Mouse (Mus musculus): Measurements from ENCODE around the gene Rac1. TPM values are rescaled to one million over a fixed set of nuclear protein-coding genes. Genes with fewer than 3 reads are reported as not detected.

Gene Rac1
- polyA plus RNA-seq, 1 experiment from 2014 or later: 464 TPM

DNA sequence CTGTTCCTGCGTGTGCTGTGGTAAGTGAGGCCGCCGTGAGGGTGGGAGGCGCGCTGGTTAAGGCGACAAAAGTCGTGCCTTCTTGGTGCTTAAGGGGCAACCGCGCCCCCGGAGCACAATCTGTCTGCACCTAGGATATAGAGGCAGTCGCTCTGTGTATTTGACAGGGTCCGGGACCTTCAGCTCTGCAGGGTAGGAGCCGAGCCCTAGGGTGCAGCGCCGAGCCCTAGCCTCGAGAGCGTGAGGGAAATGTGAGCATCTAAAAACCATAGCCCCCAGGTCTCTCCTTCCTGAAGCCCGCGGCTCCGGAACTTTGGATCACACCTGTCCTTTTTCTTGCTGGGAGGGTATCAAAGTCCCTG is 63.1 kb downstream of the Rac1 start:
- peak; percentile 18 for ATAC-seq
- POLR2A ChIA-PET: interaction anchor here (0.6 to 1.4 kb wide), 4 partner anchors 8 to 96 kb away, joined by 3 to 7 read pairs (median 4); no protein-coding TSS in a partner anchor
- TF ChIP-seq CTCF (IDR thresholded peaks at IDR 0.05): no peak
- CTCF ChIA-PET: interaction anchor here (1.4 kb wide), 1 partner anchor 13 kb away, joined by 3 read pairs; no protein-coding TSS in a partner anchor
- H3K27me3 ChIP-seq: peaks cover 3% of the 10 kb centered on the region
- in situ Hi-C loops (cut with MboI; ENCODE audit: low pct_unique_long_range_greater_than_20kb): no loop called here
- no peak for DNase-seq (ENCODE audit: low read depth, low spot score)

DNA sequence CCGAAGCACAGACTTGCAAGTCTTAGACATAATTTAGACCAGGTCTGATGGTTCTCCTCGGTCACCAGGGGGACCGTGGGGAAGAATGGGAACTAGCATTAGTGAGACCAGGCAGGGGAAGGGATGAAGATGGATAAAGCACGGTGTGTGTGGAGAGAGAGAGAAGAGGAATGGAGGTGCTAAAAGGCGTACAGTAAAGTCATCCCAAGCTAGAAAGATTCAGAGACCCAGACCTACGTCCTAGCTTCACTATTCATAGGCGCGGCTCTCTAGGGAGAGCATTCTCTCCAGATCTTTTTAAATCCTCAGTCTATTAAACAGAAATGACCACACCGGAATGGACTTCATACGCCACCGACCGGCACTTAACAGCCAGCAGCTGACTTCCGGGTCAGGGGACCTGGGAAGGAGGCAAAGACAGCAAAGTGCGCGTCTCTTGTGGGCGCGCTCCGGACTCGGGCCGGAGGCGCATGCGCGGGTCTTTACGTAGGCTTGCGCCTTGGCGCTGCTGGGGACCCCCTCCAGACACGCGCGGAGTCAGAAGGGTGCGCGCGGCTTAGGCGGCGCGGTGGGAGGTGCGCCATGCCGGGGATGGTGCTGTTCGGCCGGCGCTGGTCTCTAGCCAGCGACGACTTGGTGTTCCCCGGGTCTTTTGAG is 63.6 kb downstream of the Rac1 start, which contains the start of gene Daglb:
Daglb (plus strand) TSS at position 485 of the 657 bp plus-strand sequence.
- ATAC-seq (peak; percentile 89), DNase-seq (ENCODE audit: low read depth, low spot score) (peak; percentile 56)
- CTCF ChIA-PET: interaction anchor here (1.4 kb wide), 3 partner anchors 8 to 16 kb away, joined by 3 to 4 read pairs (median 3); no protein-coding TSS in a partner anchor
- POLR2A ChIA-PET: interaction anchor here (0.7 to 1.4 kb wide), 4 partner anchors 9 to 64 kb away, joined by 3 to 5 read pairs (median 4); partner anchors contain the start of gene Rac1
- in situ Hi-C loops (cut with MboI; ENCODE audit: low pct_unique_long_range_greater_than_20kb): no loop called here
- H3K27me3 ChIP-seq: peaks cover 6% of the 10 kb centered on the region
- TF ChIP-seq CTCF (IDR thresholded peaks at IDR 0.05): no peak

- ChIA-PET CTCF (interaction anchor here (1.4 to 1.7 kb wide), 3 partner anchors 8 to 20 kb away, joined by 3 to 8 read pairs (median 4); no protein-coding TSS in a partner anchor), POLR2A (interaction anchor here (1.2 to 1.3 kb wide), 2 partner anchors 9 to 64 kb away, joined by 4 to 5 read pairs; partner anchors contain the start of gene Rac1)
- no peak for TF ChIP-seq CTCF (IDR thresholded peaks at IDR 0.05)
- ATAC-seq (no peak), DNase-seq (ENCODE audit: low read depth, low spot score) (no peak)
- in situ Hi-C loops (cut with MboI; ENCODE audit: low pct_unique_long_range_greater_than_20kb): no loop called here
- H3K27me3 ChIP-seq: peaks cover 10% of the 10 kb centered on the region
Observed at GRCm38 (mm10) chr5:143463671-143464070, 64.2 kb downstream of the Rac1 start.

Other genes with a start within 250 kb of the Rac1 start
- not detected for gene Zfp853, start 234.4 kb downstream of the Rac1 start, polyA plus RNA-seq (2021)
- gene E130309D02Rik, start 212.7 kb downstream of the Rac1 start, polyA plus RNA-seq (2021): 35.1 TPM
- 54.0 TPM for gene Zdhhc4, start 198.8 kb downstream of the Rac1 start, polyA plus RNA-seq (2021)
- gene Grid2ip, start 170.7 kb downstream of the Rac1 start, polyA plus RNA-seq (2021): 0.03 TPM
- gene Kdelr2, start 124.2 kb downstream of the Rac1 start, polyA plus RNA-seq (2021): 117 TPM
- 7.3 TPM for gene Daglb, start 63.5 kb downstream of the Rac1 start, polyA plus RNA-seq (2021)
- 24.0 TPM for gene Cyth3, start 94.4 kb upstream of the Rac1 start, polyA plus RNA-seq (2021)
- gene Usp42, start 204.2 kb upstream of the Rac1 start, polyA plus RNA-seq (2021): 16.8 TPM

Data from Patski (cell line).